Mouse (Mus musculus) cerebellum, adult 9-10 months (tissue): Measurements from ENCODE around the gene Shq1.

ENCODE experiments used
- DNase-seq: peaks from one replicate; pipeline ENCODE4 v3.0.0; 2022

Gene Shq1

DNA sequence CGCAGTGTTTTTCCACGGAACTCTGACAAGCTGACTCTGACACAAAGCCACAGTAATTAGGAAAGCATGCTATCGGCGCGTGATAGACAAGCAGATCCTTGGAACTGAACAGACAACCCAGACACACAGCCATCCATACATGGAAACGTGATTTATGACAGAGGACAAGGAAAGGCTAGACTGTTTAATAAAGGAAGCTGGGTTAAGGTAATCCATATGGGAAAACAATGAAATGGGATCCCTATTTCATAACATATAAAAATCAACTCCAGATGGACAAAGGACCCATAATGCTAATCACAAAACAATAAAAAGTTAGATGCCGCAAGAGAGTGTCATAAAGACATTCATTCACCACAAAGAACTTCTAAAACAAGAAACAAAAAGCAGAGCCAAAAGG, 78.0 kb downstream of the Shq1 start:
- DNase-seq, result no peak

DNA sequence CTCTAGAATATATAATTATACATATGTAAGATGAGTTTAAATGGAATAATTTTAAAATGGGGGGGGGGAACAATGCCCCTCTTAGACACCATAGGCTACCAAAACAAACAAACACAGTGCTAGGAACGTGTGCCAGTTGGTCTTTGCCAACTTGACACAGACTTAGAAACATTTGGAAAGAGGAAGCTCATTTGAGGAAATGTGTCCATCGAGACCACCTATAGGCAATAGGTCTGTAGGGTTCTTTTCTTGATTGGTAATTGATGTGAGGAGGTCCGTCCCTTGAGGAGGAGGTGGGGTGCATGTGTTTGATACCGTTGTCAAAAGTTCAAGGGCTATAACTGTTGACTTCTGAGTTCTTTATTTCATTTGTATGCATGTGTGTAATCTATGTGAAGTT, 80.4 kb downstream of the Shq1 start:
- no peak for DNase-seq

DNA sequence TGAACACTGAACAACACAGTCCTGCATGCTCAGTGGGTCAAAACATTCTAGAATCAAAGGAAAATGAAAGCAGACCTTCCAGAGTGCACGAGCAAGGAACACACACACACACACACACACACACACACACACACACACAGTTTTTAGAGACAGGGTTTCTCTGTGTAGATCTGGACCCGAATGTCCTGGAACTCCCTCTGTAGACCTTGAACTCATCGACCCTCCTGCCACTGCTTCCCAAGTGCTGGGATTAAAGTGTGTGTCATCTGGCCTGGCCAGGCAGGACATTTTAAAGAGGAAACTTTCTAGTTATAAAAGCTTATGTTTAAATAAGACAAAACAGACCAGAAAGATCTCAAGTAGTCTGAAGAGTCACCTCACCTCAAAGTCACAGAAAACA, 82.1 kb downstream of the Shq1 start:
- DNase-seq, result no peak

DNA sequence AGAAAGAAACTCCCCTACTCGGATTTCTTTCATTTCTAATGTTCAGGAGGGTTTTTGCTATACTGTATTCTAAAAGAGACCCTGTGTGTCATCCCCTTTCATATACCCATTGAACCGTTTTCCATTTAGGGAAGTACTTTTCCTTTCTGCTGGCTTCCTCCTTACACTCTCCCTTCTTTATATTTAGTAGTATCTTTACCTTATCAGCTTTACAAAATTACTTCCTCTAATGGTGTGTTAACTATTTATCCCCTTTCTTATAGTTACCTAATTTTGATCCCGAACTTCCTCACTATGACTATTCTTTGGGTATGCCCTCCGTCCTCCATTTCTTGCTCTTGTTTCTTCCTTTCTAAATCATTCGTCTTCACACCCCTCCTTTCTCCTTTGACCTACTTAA, 84.2 kb downstream of the Shq1 start:
- DNase-seq, result no peak

DNA sequence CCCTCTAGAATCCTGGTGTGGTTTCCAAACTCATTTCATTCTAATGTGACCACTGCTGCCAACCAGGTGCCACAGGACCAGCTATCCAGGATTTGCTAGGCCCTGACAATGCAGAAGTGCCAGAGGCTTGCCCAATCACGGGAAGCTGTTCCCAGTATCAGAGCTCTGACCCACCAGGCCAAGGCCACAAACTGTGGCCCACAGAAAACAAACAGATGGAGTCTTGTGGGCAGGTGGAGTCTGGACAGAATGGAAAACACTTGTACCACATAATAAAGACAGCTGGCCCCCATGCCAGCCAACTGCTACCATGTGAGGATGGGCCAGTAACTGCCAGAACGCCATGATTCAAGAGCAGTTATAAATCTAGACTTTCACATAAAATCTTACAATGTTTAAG, 89.0 kb downstream of the Shq1 start:
- DNase-seq, result peak; percentile 13

DNA sequence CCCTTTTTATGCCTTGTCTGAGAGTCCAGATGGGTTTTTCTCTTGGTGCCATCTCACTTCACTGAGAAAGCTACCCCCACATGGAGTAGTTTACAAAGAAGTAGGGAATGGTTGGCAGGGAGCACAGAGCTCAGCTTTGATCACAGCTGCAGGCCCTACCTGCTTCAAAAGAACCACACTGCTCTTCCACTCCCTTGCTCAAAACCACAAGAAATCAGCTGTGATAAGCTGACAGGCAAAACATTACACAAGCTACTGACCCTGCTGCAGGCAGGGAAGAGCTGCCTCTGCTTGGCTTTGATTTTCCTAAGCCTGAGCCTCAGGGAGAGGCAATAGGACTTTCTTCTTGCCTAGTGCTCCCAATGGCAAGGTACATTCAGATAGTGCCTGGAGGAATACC, 89.9 kb downstream of the Shq1 start:
- DNase-seq, result no peak

DNA sequence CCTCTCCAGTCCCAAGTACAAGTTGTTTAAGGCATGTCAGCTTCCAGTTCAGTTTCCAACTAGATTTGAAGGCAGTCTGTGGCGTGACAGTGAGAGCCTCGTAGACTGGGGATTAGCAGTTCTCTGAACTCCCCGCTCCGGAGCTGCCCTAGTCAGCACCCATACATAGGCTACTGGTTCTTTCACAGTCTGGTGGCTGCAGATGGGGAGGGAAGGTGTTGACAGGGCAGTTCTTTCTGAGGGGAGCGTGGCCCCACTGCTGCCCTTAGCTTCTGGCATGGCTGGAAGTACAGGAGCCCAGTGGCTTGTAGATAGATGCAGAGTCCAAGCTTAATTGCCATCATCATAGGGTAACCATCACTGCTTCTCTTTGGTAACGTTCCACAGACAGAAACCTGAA, 93.4 kb downstream of the Shq1 start:
- no peak for DNase-seq

DNA sequence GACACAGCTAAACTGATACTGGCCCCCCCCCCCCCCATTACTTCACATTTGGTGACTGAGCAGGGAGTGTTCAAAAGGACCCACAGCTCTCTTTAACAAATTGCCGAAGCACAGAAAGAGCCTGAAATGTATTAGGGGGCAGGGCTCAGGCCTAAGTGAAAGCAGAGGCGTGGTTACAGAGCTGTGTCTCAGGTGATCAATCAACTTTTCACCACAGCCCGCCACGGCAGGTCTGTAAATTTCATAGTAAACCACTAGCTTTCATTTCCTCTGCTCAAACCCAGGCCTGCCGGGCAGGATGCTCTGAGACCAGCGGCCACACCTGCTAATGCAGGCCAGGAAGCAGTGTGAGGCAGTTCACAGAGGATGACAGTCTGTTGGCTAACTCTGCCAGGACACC, 94.8 kb downstream of the Shq1 start:
- no peak for DNase-seq

DNA sequence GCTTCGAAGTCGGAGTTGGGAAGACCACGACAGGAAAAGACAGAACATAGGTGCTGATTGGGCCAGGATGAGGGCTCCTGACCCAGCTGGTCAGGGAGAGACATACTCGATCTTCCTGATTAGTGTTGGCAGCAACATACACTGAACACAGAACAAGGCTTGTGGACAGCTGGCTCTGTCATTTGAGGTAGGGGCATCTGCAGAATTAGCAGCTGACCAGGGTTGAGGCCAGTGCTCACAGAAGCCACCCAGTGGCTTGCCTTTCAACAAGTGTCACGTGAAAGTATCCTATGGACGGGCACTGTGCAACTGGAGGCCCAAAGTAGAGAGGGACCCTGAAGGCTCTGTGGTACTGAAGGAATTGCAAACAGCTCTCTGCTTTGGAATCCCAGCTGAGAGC, 104.2 kb downstream of the Shq1 start:
- DNase-seq, result no peak

DNA sequence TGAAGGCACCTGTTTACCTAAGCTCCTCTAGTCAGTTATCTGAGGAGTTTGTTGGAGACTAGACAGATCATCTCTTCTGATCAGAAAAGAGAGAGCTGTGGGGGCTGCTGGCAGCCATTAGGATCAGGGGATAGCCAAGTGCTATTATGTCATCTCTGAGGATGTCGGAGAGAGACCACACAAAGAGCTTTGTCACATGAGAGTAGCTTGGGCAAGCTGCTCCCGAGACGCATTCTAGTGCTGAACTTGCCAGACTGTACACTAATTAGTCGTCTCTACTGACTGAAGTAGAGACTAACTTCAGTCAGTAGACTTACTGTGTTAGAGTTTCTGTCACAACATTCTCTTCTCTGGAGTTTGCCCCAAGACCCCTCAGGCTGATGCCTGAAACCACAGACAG, 106.4 kb downstream of the Shq1 start:
- DNase-seq, result no peak

DNA sequence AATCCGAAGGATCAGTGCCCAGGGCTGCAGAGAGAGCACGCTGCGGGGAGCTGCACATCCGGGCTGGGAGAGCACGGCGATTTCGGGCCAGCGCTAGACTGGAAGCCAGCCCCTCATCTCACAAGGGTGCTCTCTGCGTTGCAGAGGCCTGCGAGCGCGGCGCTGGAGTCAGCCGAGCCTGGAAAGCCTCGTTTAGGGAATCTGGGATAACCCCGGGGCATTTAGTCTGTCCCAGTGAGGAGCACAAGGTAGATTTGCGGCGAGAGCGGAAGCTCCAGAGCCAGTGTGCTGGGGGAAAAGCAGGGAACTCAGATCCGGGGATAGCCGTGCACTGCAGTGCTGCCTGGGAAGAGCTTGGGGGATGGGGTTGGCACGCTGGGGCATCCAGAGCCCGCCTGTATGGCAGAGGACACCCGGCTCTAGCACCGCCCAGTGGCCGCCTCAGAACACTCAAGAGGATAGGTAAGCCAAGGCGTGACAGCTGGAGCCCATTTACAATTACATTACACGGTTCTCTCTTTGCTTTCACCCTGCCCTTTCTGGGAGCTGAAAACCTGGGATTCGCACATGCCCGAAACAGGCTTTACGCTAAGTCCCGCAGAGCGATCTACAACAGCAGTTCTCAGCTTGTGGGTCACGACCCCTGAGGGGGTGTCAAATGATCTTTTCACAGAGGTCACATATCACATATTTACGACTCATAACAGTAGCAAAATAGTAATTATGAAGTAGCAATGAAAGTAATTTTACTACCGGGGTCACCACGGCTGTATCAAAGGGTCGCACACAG, 107.2 kb downstream of the Shq1 start:
- DNase-seq, result peak; percentile 85

DNA sequence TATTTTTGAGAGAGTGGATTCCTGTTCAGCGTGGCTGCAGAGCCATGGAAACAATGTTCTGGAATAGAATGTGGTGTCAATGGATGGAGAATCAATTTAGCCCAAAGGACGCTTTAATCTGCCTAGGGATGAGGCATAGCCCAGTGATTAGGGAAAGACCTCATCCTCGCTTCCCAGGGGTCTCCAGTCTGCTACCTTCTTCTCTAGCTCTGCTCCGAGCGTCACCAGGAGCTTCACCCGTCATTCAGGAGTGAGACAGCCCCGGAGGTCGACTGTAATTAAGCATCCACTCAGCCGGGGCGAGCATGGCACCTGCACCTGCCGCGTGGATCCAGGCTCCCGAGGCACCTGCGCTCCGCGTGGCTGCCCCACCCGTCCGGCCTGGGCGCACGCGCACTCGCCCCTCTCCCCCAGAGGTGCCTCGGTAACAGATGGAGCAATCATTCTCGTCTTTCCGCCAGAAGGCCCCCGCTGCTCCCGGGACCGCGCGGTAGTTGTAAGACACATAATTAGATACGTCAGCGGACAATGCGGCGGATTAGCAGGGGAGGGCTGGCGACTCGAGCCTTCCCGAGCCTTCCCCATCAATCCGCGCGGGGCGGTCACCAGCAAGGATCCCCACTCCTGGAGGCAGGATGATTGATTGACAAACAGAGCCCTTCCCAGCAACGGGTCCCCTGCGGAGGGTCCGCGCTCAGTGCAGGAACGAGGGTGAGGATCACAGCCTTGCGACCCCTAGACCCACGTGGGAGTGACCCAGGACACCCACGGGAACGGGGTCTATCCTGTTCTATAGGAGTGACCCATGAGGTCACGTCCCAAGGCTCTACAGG, 108.0 kb downstream of the Shq1 start:
- DNase-seq, result peak; percentile 70

DNA sequence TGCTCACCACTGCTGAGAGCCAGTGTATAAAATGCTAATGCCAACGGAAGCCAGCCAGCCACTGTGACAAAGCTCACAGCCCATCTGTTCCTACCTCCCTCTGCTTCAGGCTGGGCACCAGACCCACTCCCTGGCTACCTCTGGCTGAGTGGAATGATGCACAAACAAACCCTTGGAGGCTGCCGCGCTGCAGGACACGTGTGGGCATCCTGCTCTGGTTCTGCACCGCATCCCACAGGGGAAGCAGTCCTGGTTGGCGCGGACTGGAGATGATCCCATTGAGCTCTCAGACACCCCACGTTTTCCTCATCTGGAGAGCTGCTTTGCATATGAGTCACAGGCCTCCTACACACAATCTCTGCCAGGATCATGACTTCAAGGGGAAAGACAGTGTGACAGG, 112.9 kb downstream of the Shq1 start:
- no peak for DNase-seq

DNA sequence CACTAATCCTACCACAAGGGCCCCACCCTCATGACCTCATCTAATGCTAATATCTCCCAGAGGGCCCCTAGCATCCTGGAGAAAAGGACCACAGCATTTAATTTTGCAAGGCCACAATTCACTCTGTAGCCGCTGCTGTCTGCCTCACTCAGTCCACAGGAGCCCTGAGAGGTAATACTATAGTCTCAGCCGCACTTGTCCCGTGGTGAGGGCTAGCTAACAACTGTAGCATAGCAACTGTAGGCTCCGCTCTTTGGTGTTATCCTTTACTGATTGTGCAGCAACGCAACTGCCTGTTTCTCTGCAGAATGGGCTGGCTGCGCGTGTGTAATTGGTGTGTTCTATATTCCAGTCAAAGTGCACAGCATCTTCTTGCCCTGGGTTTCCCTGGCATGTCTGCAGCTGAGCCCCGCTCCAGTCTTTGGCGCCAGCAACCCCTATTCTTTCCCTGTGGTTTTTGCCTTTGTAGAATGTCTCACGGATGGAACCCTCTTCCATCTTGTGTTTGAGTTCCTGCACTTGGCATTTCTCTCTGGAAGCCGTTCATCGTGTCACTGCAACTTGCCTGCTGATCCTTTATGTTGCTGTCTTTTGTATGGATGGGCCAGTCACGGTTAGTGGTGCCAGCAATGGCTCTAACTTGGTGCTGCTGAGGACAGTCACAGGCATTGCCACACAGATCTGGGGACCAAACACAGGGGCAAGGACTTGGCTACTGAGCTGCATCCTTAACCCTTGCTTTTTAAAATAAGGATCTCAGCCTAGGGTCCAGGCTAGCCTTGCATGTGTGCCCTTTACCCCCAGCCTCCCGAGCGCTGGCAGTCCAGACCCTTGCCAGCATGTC, 128.6 kb downstream of the Shq1 start:
- no peak for DNase-seq

DNA sequence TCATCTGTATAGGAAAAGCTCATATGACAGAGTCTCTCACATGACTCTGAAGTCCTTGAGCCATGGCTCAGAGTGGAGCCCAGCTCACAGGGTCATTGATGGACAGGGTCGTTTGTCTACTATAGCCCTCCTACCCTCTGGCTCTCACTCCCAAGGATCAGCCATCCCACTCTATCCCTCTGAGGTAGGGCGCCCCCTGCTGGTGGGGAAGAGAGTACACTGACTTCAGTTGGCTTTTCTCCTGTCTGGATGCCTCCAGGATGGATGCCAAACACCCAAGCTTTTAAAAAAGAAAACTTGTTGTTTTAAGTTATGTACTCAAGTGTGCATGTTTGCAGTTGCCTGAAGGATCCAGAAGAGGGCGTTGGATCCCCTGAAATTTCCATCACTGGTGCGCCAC, 131.3 kb downstream of the Shq1 start:
- DNase-seq, result no peak

DNA sequence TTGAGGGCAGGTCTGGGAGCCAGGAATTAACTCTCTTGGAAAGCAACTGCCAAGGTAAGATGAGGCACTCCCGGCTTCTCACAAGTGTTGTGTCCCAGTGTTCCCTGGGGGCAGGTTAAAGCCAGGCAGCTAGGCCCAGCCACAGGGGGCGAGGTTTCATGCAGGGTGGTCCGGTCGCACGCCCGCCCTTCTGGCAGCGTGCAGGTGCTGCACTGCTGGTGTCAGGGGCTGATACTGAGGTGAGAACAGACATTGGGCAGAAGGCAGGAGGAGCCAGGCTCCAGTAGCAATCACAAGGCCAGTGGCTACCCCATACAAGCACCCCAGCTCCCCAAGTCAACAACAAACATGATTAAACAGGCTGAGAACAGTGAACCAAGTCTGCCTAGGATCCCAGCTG, 132.4 kb downstream of the Shq1 start:
- no peak for DNase-seq

DNA sequence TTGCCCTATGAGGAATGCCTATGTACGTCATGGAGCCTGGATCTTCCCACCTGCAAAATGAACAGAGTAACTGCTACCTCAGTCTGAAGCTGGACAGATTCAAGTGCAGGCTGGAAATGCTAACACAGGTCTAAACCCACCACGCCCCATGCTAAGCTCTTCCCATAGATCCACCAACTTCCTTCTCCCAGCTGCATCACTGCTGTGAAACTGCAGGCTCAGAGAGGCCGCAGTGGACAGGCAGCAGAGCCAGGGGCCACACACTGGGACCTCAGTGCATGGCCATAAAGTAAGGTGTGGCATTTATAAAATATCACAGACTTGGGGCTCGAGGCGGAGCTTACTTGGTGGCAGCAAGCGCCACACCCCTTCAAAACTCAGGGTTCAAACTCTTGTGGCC, 133.0 kb downstream of the Shq1 start:
- DNase-seq, result no peak

DNA sequence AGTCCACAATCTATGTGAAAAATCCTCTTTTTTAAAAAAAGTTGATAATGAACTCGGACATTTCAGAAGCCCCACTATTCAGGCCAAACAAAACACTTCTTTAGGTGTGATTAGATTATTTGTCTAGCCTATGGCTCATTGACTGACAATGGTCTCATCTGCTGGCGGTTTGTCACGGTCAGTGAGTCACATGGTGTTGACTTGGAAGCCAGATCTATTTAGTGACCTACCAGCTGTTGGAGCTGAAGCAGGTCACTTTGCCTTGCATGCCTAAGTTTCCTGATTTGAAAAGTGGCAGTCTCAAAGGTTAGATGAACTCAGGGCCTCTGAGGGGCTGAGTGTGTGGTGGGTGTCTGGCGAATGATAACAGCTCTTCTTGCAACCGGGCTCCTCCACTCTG, 133.9 kb downstream of the Shq1 start:
- no peak for DNase-seq

DNA sequence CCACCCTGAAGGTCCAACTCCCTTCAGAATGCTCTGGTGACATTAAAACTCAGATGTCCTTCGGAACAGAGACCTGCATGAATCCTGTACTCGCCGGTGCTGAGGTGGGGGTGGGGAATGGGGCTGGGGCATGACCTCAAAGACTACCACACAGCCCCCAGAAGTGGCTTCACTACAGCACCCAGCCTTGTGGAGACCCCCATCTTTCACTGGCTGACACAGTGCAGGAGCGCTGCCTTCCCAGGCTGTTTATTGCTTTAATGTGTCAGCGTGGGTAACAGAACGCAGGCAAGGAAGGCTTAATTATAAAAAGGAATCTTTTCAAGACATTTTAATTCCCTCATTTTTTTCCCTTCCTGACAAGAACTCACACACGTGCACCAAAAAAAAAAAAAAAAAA, 137.6 kb downstream of the Shq1 start:
- no peak for DNase-seq

DNA sequence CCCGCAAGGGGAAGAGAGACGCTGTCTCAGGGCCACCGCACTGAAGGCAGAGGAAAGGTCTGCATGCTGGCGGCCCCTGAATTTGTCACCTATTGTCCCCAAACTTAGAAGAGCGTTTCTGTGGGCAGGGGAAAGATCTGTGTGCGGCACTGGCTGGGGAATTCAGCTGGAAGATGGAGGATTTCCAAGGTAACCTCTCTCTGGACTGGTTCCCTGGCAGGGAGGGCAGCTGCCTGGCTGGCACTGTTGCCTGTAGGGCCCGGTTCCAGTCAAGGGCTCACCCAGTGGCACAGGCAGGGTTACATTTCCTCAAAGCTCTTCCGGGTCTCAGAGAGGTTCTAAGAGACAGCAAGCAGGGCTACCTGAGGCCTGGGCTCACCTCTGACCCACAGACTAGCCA, 138.6 kb downstream of the Shq1 start:
- peak; percentile 33 for DNase-seq

DNA sequence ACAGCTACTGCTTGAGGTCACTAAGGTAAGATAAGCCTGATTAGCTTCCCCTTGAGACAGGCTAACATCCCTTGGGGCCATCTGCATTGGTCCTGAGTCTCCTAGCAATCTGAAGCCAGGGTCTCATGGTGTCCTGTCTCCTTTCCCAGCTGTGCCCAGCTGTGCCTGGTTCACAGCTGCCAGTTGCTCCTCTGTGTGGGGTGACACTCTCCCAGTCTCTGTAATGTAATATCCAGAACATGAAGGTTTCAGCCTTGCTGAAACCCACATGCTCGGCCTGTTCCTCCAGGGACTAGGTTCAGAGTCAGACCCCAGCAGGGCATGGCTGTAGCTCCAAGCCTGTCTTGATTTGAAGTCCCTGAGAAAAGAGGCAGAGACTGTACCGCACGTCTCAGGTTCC, 141.3 kb downstream of the Shq1 start:
- no peak for DNase-seq

DNA sequence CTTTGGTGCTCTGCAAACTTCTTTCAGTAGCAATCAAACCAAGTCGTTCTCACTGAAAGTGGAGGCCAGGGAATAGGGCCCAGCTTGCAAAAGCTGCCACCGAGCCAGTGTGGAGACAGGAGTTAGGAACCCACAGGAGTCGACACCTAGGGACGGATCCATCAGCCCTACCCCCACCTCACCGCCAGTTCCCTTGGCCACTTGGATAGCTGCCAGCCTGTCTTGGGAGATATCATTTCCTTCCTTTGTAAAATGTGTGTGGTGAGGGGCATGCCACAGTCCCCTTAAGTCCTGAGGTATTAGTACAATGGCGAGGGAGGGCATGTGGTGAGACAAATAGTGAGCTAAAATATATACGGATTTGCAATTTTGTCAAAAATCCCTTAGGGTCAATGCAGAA, 142.4 kb downstream of the Shq1 start:
- DNase-seq, result no peak

DNA sequence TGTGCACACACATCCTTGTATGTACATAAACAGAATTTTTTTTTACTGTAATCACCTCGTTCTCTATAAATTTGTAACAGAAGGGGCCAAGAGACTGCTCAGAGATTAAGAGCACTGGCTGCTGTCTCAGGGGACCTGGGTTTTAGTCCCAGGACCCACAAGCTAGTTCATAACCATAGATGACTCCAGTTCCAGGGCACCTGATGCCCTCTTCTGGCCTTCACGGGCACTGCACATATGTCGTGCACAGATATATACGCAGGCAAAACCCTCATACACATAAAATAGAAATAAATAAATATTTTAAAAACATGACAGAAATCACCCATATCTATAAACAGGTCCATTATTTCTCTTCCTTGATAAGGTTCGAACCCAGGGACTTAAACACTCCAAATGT, 143.0 kb downstream of the Shq1 start:
- DNase-seq, result no peak

DNA sequence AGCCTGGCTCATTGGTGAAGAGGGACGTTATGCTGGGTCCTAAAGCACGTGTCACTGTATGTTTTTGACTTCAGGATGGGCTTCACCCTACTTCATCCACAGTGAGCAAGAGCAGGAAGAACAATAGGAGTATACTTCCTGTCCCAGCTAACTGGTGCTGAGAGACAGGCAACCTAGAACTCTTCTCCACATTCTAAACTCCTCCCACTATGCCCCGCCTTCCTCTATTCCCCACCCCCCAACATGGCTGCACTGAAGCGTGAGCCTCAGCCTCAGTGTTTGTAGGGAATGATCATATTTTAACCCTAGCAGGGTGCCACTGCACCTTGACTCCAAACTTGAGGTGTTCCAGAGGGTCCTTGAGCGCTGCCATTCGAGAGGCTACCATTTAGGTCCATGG, 143.8 kb downstream of the Shq1 start:
- no peak for DNase-seq
